Mouse (Mus musculus): ENCODE measurements around the gene Ube2b.

DNA sequence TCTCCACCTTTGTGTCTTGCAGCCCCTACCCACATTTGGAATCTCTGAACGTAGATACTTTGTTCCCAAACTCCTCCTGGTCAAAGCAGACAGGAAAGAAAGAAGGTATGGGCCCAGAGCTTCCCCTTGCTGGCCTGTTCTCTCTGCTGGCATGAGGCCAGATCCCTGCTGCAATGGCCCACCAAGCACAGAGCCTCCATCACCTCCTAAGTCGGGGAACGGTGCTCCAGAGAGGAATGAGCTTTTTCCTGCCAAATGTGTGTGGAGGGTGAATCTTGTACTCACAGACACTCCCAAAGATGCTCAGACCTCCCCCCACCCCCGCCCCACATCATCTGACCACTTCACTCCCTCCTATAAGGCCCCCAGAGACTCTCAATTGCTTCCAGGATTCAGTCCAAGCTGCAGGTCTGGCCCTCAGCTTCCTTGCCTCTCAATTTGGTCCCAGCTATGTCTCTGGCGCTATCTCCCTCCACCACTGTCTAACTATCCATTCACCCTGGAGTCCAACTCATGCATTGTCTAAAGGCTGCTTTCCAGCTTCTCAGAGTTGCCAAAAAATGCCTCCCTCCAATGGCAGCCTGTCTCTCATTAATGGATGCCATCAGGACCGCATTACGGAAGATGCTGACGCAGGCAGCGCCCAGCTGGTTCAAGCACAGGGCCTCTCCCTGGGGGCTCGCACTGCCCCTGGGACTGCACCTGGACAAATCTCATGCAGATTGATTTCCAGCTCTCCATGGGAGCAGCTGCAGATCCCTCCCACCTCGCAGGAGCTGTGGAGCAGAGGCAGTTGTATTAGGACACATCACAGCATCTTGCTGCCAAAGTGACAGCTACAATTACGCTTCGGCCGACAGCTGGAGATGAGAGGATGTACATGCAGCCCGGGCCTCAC, 57.7 kb downstream of the Ube2b start:
- TF ChIP-seq MAX (IDR thresholded peaks at IDR 0.05; ENCODE audit: low read depth) (no peak), TCF12 (IDR thresholded peaks at IDR 0.05; ENCODE audit: insufficient read depth, poor library complexity, severe bottlenecking) (no peak), POLR2AphosphoS2 (IDR thresholded peaks at IDR 0.05; ENCODE audit: insufficient read length, low read depth) (no peak), CEBPB (IDR thresholded peaks at IDR 0.05; ENCODE audit: insufficient read depth, poor library complexity, severe bottlenecking) (no peak), POLR2A (IDR thresholded peaks at IDR 0.05; ENCODE audit: insufficient read length, low read depth) (no peak), USF1 (IDR thresholded peaks at IDR 0.05; ENCODE audit: low read depth) (no peak), SRF (IDR thresholded peaks at IDR 0.05; ENCODE audit: control insufficient read depth, insufficient read length, low read depth) (no peak), REST (IDR thresholded peaks at IDR 0.05; ENCODE audit: insufficient read depth, insufficient read length) (no peak), TCF3 (IDR thresholded peaks at IDR 0.05; ENCODE audit: insufficient read length, low read depth) (no peak), MYOD1 (IDR thresholded peaks at IDR 0.05; ENCODE audit: control insufficient read depth in 1 of 3, insufficient read length in 2 of 3, low read depth in 2 of 3) (no peak), MYOG (IDR thresholded peaks at IDR 0.05; ENCODE audit: control insufficient read depth in 1 of 3, insufficient read depth in 1 of 3, insufficient read length in 2 of 3, low read depth in 2 of 3) (peak in 1 of 3 experiments; percentile 10), E2F4 (IDR thresholded peaks at IDR 0.05; ENCODE audit: insufficient read depth) (no peak)

Data from myocyte (in vitro differentiated cells).